Mouse (Mus musculus) embryonic facial prominence, embryonic 11.5 days (tissue): Measurements from ENCODE around the gene Hmx1. TPM values are rescaled to one million over a fixed set of nuclear protein-coding genes. Genes with fewer than 3 reads are reported as not detected.
A peak's percentile ranks its signal among the peaks of the same experiment; 100 is the strongest.

Experiments
- ATAC-seq: fragments of 200-750 bp; cut with Nextera tagmentation; replicated peaks from 2 replicates; pipeline ENCODE4 v1.8.0; 2017; ENCODE audit warnings: low read depth; ENCODE audit not compliant: insufficient number of reproducible peaks, low FRiP score, low TSS enrichment
- DNase-seq: peaks from one replicate; pipeline ENCODE4 v3.0.0-alpha.2; 2015; ENCODE audit warnings: low spot score
- H3K27ac ChIP-seq: fragments of 300-500 bp; sonication (generic); replicated peaks from 2 replicates; pipeline ENCODE4 v1.5.1; 2014; ENCODE audit warnings: mild to moderate bottlenecking, low read depth, low read length, control low read depth
- H3K27me3 ChIP-seq: fragments of 300-500 bp; sonication (generic); 2 replicates; pipeline ENCODE4 v1.6.1; 2014; ENCODE audit warnings: mild to moderate bottlenecking, low read length, moderate library complexity, mixed read lengths; ENCODE audit not compliant: control insufficient read depth, insufficient read depth
- H3K36me3 ChIP-seq: fragments of 300-500 bp; sonication (generic); replicated peaks from 2 replicates; pipeline ENCODE4 v1.6.1; 2014; ENCODE audit warnings: low read depth, mild to moderate bottlenecking, low read length, moderate library complexity, mixed read lengths; ENCODE audit not compliant: control insufficient read depth, insufficient read depth
- H3K4me1 ChIP-seq: fragments of 300-500 bp; sonication (generic); 2 replicates; pipeline ENCODE4 v1.6.1; 2014; ENCODE audit warnings: low read length, mixed read lengths; ENCODE audit not compliant: control insufficient read depth, insufficient read depth
- H3K4me2 ChIP-seq: fragments of 300-500 bp; sonication (generic); 2 replicates; pipeline ENCODE4 v1.6.1; 2014; ENCODE audit warnings: low read depth, mild to moderate bottlenecking, control low read depth, low read length, moderate library complexity
- H3K4me3 ChIP-seq: fragments of 300-500 bp; sonication (generic); 2 replicates; pipeline ENCODE4 v1.5.1; 2014; ENCODE audit warnings: low read depth, low read length, control low read depth
- H3K9ac ChIP-seq: fragments of 300-500 bp; sonication (generic); replicated peaks from 2 replicates; pipeline ENCODE4 v1.6.1; 2014; ENCODE audit warnings: mild to moderate bottlenecking, control low read depth, low read length
- H3K9me3 ChIP-seq: fragments of 300-500 bp; sonication (generic); replicated peaks from 2 replicates; pipeline ENCODE4 v1.6.1; 2016; ENCODE audit warnings: mild to moderate bottlenecking, low read length, inconsistent platforms, mixed read lengths; ENCODE audit not compliant: control insufficient read depth
- WGBS: fragments of 180-500 bp; shearing (Covaris S2); extraction: QIAGEN DNeasy Blood & Tissue Kit; methylation state at CpG from one replicate; pipeline ENCODE4 v1.1.7; 2014; 5-methylcytosine and 5-hydroxymethylcytosine counted together
- polyA plus RNA-seq: library from polyadenylated mRNA; unstranded; fragments of >200 nt; fragmentation: Nextera tagmentation; extraction: Ambion mirVana; gene quantifications from 2 replicates; pipeline ENCODE4 v1.2.1, GENCODE M21; 2014

Hmx1 gene
- polyA plus RNA-seq, 1 experiment from 2014 or later = 11.8 TPM

GRCm38 (mm10) chr5:35379066-35379465 is 9.8 kb upstream of the Hmx1 start:
- no peak overlapping the region for H3K27ac ChIP-seq
- H3K4me3 ChIP-seq = no peak overlapping the region
- no peaks in the 10 kb centered on the region for H3K4me1 ChIP-seq
- no peaks in the 10 kb centered on the region for H3K9me3 ChIP-seq
- ATAC-seq = no peak
- no peak for DNase-seq
- H3K4me2 ChIP-seq = no peak overlapping the region
- H3K36me3 ChIP-seq = no peaks in the 10 kb centered on the region
- peaks cover 65% of the 10 kb centered on the region for H3K27me3 ChIP-seq
- WGBS = 49% methylated on average over 2 of the region's 2 CpGs
- no peak overlapping the region for H3K9ac ChIP-seq

- ATAC-seq (no peak), DNase-seq (peak; percentile 84)
- H3K4me1 ChIP-seq = no peaks in the 10 kb centered on the region
- no peak overlapping the region for H3K4me3 ChIP-seq
- H3K36me3 ChIP-seq = no peaks in the 10 kb centered on the region
- no peak overlapping the region for H3K27ac ChIP-seq
- H3K27me3 ChIP-seq = peaks cover 72% of the 10 kb centered on the region
- H3K4me2 ChIP-seq = no peak overlapping the region
- H3K9me3 ChIP-seq = no peaks in the 10 kb centered on the region
- WGBS = 3% methylated on average over 4 of the region's 4 CpGs
- no peak overlapping the region for H3K9ac ChIP-seq
Measured at GRCm38 (mm10) chr5:35379815-35380214, 9.1 kb upstream of the Hmx1 start.

GRCm38 (mm10) chr5:35387834-35388490 is 946 bp upstream of the Hmx1 start:
- H3K27me3 ChIP-seq = peaks cover 96% of the 10 kb centered on the region
- ATAC-seq = no peak

GRCm38 (mm10) chr5:35389441-35389840 is 533 bp downstream of the Hmx1 start:
- Histone ChIP-seq H3K4me2 (peak overlapping the region; percentile 87; the same call in 1 of the 2 replicates), H3K27me3 (peaks cover 96% of the 10 kb centered on the region), H3K9ac (no peak overlapping the region; the same call in 1 of the 2 replicates), H3K9me3 (no peaks in the 10 kb centered on the region), H3K27ac (no peak overlapping the region), H3K36me3 (no peaks in the 10 kb centered on the region), H3K4me3 (peak overlapping the region; percentile 55), H3K4me1 (peaks cover 7% of the 10 kb centered on the region)
- WGBS = under 1% methylated on average over 11 of the region's 11 CpGs
- no peak for ATAC-seq
- DNase-seq = no peak

More at GRCm38 (mm10) chr5:35387834-35388490, 946 bp upstream of the Hmx1 start:
- Histone ChIP-seq H3K4me1 (peaks cover 7% of the 10 kb centered on the region), H3K27ac (no peak overlapping the region), H3K9ac (no peak overlapping the region; the same call in 1 of the 2 replicates), H3K36me3 (no peaks in the 10 kb centered on the region), H3K4me3 (peak overlapping the region; percentile 55), H3K4me2 (peak overlapping the region; percentile 87), H3K9me3 (no peaks in the 10 kb centered on the region)
- DNase-seq = no peak
- WGBS = 2% methylated on average over 38 of the region's 38 CpGs

- H3K36me3 ChIP-seq = no peaks in the 10 kb centered on the region
- DNase-seq = no peak
- peaks cover 96% of the 10 kb centered on the region for H3K27me3 ChIP-seq
- H3K27ac ChIP-seq = no peak overlapping the region
- H3K9me3 ChIP-seq = no peaks in the 10 kb centered on the region
- peaks cover 7% of the 10 kb centered on the region for H3K4me1 ChIP-seq
- H3K4me2 ChIP-seq = no peak overlapping the region
- no peak overlapping the region for H3K9ac ChIP-seq
- H3K4me3 ChIP-seq = peak overlapping the region; percentile 55; the same call in 1 of the 2 replicates
- no peak for ATAC-seq
- 12% methylated on average over 3 of the region's 3 CpGs for WGBS
Measured at GRCm38 (mm10) chr5:35389915-35390314, 1.0 kb downstream of the Hmx1 start.

- no peak for ATAC-seq
- no peak overlapping the region for H3K27ac ChIP-seq
- H3K9ac ChIP-seq = no peak overlapping the region
- 3% methylated on average over 22 of the region's 22 CpGs for WGBS
- H3K4me3 ChIP-seq = peak overlapping the region; percentile 36
- peaks cover 7% of the 10 kb centered on the region for H3K4me1 ChIP-seq
- DNase-seq = no peak
- no peaks in the 10 kb centered on the region for H3K36me3 ChIP-seq
- H3K4me2 ChIP-seq = peak overlapping the region; percentile 48; the same call in 1 of the 2 replicates
- H3K27me3 ChIP-seq = peaks cover 96% of the 10 kb centered on the region
- H3K9me3 ChIP-seq = no peaks in the 10 kb centered on the region
Measured at GRCm38 (mm10) chr5:35390848-35391655, 2.1 kb downstream of the Hmx1 start.

- Histone ChIP-seq H3K27me3 (peaks cover 90% of the 10 kb centered on the region), H3K9ac (peak overlapping the region; percentile 30), H3K4me2 (peak overlapping the region; percentile 48), H3K9me3 (no peaks in the 10 kb centered on the region), H3K27ac (no peak overlapping the region), H3K4me1 (peaks cover 7% of the 10 kb centered on the region), H3K4me3 (peak overlapping the region; percentile 36), H3K36me3 (no peaks in the 10 kb centered on the region)
- DNase-seq (no peak), ATAC-seq (no peak)
- WGBS = under 1% methylated on average over 76 of the region's 88 CpGs
Measured at GRCm38 (mm10) chr5:35391656-35392333, 2.9 kb downstream of the Hmx1 start.
